Mouse (Mus musculus) hindbrain, embryonic 12.5 days (tissue): ENCODE measurements around the gene Arid5b. TPM values are rescaled to one million over a fixed set of nuclear protein-coding genes. Genes with fewer than 3 reads are reported as not detected.

Experiments used
- ATAC-seq: fragments of 200-750 bp; cut with Nextera tagmentation; 2 replicates; pipeline ENCODE4 v1.8.0; 2017; ENCODE audit warnings: moderate TSS enrichment; ENCODE audit not compliant: low FRiP score
- H3K27ac ChIP-seq: fragments of 300-500 bp; sonication (generic); 2 replicates; pipeline ENCODE4 v1.5.1; 2016; ENCODE audit warnings: mild to moderate bottlenecking
- H3K27me3 ChIP-seq: fragments of 300-500 bp; sonication (generic); 2 replicates; pipeline ENCODE4 v1.6.1; 2016; ENCODE audit warnings: mild to moderate bottlenecking
- H3K36me3 ChIP-seq: fragments of 300-500 bp; sonication (generic); 2 replicates; pipeline ENCODE4 v1.6.1; 2016; ENCODE audit warnings: mild to moderate bottlenecking
- H3K4me1 ChIP-seq: fragments of 300-500 bp; sonication (generic); 2 replicates; pipeline ENCODE4 v1.6.1; 2016
- H3K4me2 ChIP-seq: fragments of 300-500 bp; sonication (generic); replicated peaks from 2 replicates; pipeline ENCODE4 v1.6.1; 2016; ENCODE audit warnings: mild to moderate bottlenecking
- H3K4me3 ChIP-seq: fragments of 300-500 bp; sonication (generic); 2 replicates; pipeline ENCODE4 v1.5.1; 2016; ENCODE audit warnings: mild to moderate bottlenecking
- H3K9ac ChIP-seq: fragments of 300-500 bp; sonication (generic); 2 replicates; pipeline ENCODE4 v1.6.1; 2016; ENCODE audit warnings: mild to moderate bottlenecking, moderate library complexity
- H3K9me3 ChIP-seq: fragments of 300-500 bp; sonication (generic); replicated peaks from 2 replicates; pipeline ENCODE4 v1.6.1; 2016; ENCODE audit warnings: mild to moderate bottlenecking
- WGBS: fragments of 180-500 bp; shearing (Covaris S2); methylation state at CpG from one replicate; pipeline ENCODE4 v1.1.7; 2016; 5-methylcytosine and 5-hydroxymethylcytosine counted together
- polyA plus RNA-seq: library from polyadenylated mRNA; unstranded; fragments of >200 nt; fragmentation: Nextera tagmentation; extraction: Ambion mirVana; gene quantifications from 2 replicates; pipeline ENCODE4 v1.2.1, GENCODE M21; 2016

The Arid5b gene
- polyA plus RNA-seq, 1 experiment from 2014 or later: 28.2 TPM

DNA sequence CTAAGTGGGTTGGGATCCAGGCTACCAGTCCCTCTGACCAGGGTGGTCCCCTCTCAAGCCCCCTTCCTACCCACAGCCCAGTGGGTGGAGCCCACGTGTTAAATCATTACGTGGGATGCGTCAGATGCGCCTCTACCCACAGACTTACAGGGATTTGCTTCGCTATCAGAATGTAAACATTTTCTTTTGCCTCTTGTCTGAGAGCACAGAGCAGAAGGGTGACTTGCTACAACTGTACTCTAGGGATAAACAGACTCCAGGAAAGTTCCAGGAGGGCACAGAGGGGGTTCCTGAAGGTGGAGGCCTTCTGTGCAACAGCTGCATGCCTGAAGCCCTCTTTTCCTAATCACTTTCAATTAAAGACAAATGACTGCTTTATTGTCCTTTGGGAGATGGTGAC is 98.8 kb downstream of the Arid5b start:
- H3K4me1 ChIP-seq: 0 out of 2 replicates have a peak, but pooled peaks cover 2% of the 10 kb centered on the region
- no peak overlapping the region for H3K27ac ChIP-seq
- no peak overlapping the region for H3K4me2 ChIP-seq
- WGBS: 65% methylated on average over 5 of the region's 5 CpGs
- no peak for ATAC-seq
- no peaks in the 10 kb centered on the region for H3K27me3 ChIP-seq
- no peak overlapping the region for H3K9ac ChIP-seq
- no peaks in the 10 kb centered on the region for H3K9me3 ChIP-seq
- H3K36me3 ChIP-seq: no peaks in the 10 kb centered on the region
- H3K4me3 ChIP-seq: no peak overlapping the region

DNA sequence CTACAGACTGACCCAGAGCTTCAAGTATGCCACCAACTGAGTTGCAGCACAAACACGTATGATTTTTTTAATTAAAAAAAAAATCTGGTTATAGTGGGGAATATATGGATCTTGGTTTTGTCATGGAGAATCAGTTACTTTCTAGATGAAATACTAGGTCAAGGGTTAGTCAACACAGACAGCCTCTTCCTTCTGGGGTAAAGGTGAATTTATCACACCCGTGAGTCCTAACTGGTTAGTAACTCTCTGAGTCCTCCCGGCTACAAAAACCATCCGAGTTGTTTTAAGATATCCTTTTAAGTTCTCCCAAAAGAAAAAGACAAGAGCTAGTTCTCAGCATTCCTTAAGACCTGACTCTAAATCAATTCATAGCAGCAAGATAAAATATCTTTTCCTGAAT is 99.2 kb downstream of the Arid5b start:
- no peak overlapping the region for H3K4me3 ChIP-seq
- no peak overlapping the region for H3K27ac ChIP-seq
- H3K27me3 ChIP-seq: no peaks in the 10 kb centered on the region
- 0 out of 2 replicates have a peak, but pooled peaks cover 2% of the 10 kb centered on the region for H3K4me1 ChIP-seq
- no peaks in the 10 kb centered on the region for H3K36me3 ChIP-seq
- no peaks in the 10 kb centered on the region for H3K9me3 ChIP-seq
- no peak for ATAC-seq
- no peak overlapping the region for H3K9ac ChIP-seq
- 82% methylated on average over 4 of the region's 4 CpGs for WGBS
- H3K4me2 ChIP-seq: no peak overlapping the region

DNA sequence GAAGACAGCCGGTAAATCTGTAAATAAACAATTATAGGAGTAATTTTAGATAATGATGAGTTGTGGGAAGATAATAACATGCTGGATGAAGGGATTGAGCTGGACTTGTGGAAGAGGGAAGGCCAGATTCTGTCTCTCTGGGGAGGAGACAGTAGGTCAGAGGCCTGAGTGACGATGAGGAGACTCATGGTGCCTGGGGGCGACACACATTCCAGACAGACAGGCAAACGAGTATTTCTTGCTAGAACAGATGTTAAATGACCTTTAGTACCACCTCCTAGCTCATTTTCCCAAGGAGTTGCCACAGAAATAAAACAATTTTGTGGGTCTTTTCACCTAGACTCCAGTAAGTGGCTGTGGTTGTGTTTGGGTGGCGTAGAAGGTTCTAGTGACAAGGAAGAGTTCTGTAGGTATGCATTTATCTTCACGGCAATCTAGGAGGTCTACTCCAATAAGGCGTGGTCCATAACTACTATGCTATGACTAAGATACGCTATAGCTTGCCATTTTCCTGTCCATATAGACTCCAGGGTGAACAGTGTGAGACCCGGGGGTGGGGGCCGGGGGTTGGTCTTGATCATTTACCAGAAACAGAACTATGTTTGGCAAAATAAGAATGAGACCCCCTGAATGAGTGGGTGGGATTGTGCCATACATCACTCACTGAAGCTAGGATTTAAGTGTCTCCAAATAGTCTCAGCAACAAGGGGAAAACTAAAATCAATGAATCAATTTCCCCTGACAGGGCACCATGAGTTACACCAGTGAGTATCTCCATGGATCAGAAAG is 100.6 kb downstream of the Arid5b start:
- Histone ChIP-seq H3K36me3 (no peaks in the 10 kb centered on the region), H3K4me2 (no peak overlapping the region), H3K4me3 (no peak overlapping the region), H3K27ac (no peak overlapping the region), H3K27me3 (no peaks in the 10 kb centered on the region), H3K9ac (no peak overlapping the region), H3K4me1 (0 out of 2 replicates have a peak, but pooled peaks cover 2% of the 10 kb centered on the region), H3K9me3 (no peaks in the 10 kb centered on the region)
- no peak for ATAC-seq
- 84% methylated on average over 10 of the region's 10 CpGs for WGBS

DNA sequence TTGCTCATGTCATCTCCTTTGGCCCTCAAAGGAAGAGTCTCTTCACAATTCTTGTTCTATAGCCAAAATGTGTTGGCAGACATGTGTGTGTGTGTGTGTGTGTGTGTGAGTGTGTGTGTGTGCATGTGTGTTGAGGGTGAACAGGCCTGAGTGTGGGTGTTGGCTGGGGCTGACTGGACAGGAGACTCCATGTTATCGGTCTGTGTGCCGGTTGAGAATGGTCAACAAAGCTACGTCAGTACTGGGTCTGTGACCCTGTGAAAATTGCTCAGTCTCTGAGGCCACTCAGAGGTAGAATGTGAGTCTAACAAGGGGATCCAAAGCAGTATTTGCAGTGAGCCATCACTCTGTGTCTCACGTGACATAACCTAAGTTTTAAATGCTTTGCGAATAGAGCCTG is 102.7 kb downstream of the Arid5b start:
- 90% methylated on average over 5 of the region's 5 CpGs for WGBS
- H3K9ac ChIP-seq: no peak overlapping the region
- H3K27ac ChIP-seq: no peak overlapping the region
- no peaks in the 10 kb centered on the region for H3K27me3 ChIP-seq
- no peak overlapping the region for H3K4me2 ChIP-seq
- H3K9me3 ChIP-seq: no peaks in the 10 kb centered on the region
- no peaks in the 10 kb centered on the region for H3K36me3 ChIP-seq
- 0 out of 2 replicates have a peak, but pooled peaks cover 2% of the 10 kb centered on the region for H3K4me1 ChIP-seq
- ATAC-seq: no peak
- H3K4me3 ChIP-seq: no peak overlapping the region

DNA sequence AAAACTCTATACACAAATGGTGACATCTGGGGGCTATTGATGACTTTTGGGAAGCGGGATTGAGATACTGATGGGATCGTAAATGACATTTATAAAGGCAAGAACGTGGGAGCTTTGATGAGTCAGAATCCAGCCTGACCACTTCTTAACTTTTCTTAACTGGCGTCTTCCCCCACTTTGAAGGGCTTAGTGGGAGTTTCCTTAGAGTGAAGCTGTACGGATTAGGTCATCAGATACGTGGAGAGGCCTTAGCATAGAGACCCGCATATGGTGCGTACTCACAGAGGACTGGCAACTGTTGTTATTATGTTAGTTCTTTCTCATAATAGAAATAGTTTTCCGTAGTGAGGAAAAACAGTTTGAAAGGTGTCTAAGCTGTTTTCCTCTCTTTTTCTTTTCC is 104.9 kb downstream of the Arid5b start:
- H3K36me3 ChIP-seq: no peaks in the 10 kb centered on the region
- WGBS: 93% methylated on average over 9 of the region's 9 CpGs
- H3K4me3 ChIP-seq: no peak overlapping the region
- H3K27me3 ChIP-seq: no peaks in the 10 kb centered on the region
- H3K4me2 ChIP-seq: no peak overlapping the region
- 0 out of 2 replicates have a peak, but pooled peaks cover 7% of the 10 kb centered on the region for H3K4me1 ChIP-seq
- no peaks in the 10 kb centered on the region for H3K9me3 ChIP-seq
- ATAC-seq: no peak
- no peak overlapping the region for H3K27ac ChIP-seq
- no peak overlapping the region for H3K9ac ChIP-seq

DNA sequence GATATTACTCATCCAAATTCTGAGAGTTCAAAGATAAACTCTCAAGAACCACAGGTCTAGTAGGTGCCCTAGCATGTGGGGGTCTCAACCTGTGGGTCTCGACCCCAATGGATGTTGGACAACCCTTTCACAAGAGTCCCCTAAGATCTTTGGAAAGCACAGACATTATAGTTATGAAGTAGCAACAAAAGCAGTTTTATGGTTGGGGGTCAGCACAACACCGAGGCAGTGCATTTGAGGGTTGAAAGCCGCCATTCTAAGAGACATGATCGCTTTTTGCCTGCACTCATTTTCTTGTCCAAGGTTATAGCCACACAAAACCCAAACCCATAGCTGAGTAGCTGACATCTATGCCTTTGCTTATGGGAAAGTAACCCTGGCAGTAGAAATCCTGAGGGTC is 105.6 kb downstream of the Arid5b start:
- Histone ChIP-seq H3K27me3 (no peaks in the 10 kb centered on the region), H3K36me3 (no peaks in the 10 kb centered on the region)
- WGBS: 94% methylated on average over 4 of the region's 4 CpGs

DNA sequence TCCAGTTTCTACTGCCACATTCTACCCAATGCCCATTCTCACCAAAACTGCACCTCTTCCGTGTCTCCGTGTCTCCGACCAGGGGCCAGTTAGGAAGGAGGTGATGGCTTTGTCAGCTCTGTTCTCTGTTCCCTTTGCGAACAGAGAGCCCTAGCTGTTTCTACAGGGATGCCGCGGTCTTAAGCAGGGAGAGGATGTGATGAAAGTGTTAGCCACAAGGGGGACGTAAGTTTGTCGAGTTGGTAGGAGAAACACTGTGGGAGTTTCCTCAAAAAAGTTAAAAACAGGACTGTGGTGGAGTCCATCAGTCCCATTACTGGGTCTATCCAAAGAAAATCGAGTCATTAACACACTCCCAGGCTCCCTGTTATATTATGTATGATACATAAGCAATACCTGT is 106.6 kb downstream of the Arid5b start:
- no peak for ATAC-seq
- H3K9me3 ChIP-seq: no peaks in the 10 kb centered on the region
- no peak overlapping the region for H3K27ac ChIP-seq
- 47% methylated on average over 9 of the region's 9 CpGs for WGBS
- H3K4me2 ChIP-seq: no peak overlapping the region
- no peak overlapping the region for H3K9ac ChIP-seq
- peaks cover 10% of the 10 kb centered on the region for H3K4me1 ChIP-seq
- no peaks in the 10 kb centered on the region for H3K36me3 ChIP-seq
- no peaks in the 10 kb centered on the region for H3K27me3 ChIP-seq
- no peak overlapping the region for H3K4me3 ChIP-seq

More for the DNA sequence above, 105.6 kb downstream of the Arid5b start:
- no peak overlapping the region for H3K9ac ChIP-seq
- 0 out of 2 replicates have a peak, but pooled peaks cover 7% of the 10 kb centered on the region for H3K4me1 ChIP-seq
- no peak overlapping the region for H3K27ac ChIP-seq
- ATAC-seq: no peak
- H3K4me3 ChIP-seq: no peak overlapping the region
- no peak overlapping the region for H3K4me2 ChIP-seq
- H3K9me3 ChIP-seq: no peaks in the 10 kb centered on the region

DNA sequence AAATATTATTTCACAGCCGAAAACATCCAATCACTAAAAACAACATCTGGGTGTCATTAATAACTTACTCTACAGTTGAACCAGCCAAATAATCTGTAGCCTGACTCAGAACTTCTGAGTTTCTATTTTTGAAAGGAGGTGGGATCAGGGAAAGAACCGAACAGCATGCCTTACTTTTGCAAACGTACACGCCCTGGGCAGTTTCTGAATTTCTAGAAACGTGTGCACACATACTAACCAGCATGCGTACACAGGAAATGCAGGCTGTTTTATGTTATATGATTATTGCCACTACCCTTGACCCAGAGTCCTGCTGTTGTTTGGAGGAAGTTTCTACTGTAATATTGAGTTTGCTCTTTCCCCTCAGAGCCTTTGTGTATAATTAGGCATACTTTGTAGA is 109.9 kb downstream of the Arid5b start:
- Histone ChIP-seq H3K36me3 (no peaks in the 10 kb centered on the region), H3K4me1 (peaks cover 15% of the 10 kb centered on the region), H3K27me3 (no peaks in the 10 kb centered on the region), H3K4me2 (no peak overlapping the region), H3K9me3 (no peaks in the 10 kb centered on the region), H3K27ac (no peak overlapping the region), H3K9ac (no peak overlapping the region), H3K4me3 (no peak overlapping the region)
- 85% methylated on average over 6 of the region's 6 CpGs for WGBS
- ATAC-seq: no peak

DNA sequence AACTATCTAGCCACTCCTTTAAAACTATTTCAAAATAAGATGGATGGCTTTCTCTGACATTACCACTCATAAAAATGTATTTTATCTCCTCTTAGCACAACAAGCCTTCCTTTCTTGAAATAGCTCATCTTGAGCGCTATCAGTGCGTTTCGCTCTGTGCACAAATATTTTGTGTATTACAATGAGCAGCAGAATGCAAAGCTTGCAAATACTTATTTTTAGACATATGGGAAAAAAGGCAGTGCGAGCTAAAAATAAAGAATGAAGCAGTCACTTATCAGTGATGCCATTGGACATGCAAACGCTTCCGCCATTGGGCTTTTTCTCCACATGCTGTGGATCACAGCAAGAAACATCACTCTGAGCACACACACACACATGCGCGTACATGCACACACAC is 110.4 kb downstream of the Arid5b start:
- H3K36me3 ChIP-seq: no peaks in the 10 kb centered on the region
- H3K27ac ChIP-seq: no peak overlapping the region
- no peaks in the 10 kb centered on the region for H3K27me3 ChIP-seq
- ATAC-seq: no peak
- no peak overlapping the region for H3K9ac ChIP-seq
- H3K4me1 ChIP-seq: peaks cover 15% of the 10 kb centered on the region
- no peak overlapping the region for H3K4me3 ChIP-seq
- H3K9me3 ChIP-seq: no peaks in the 10 kb centered on the region
- WGBS: 96% methylated on average over 8 of the region's 8 CpGs
- no peak overlapping the region for H3K4me2 ChIP-seq

DNA sequence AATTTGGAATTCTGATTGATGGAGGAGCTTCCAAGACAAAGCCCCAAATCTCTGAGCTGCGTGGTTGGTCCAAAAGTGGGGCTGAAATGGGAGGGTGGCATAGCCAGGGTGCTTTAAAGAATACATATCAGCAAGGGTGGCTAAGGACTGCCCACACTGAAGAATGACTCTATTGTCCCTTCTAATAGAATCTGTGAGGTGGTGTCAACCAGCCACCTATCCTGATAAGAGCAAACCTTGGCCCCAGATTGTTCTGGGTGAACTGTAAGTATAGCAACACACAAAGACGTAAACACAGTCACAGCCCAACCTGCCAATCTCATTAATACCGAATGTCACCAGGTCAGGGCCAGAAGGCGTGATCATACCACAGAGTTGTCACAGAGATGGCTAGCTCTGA is 111.4 kb downstream of the Arid5b start:
- 59% methylated on average over 4 of the region's 4 CpGs for WGBS

DNA sequence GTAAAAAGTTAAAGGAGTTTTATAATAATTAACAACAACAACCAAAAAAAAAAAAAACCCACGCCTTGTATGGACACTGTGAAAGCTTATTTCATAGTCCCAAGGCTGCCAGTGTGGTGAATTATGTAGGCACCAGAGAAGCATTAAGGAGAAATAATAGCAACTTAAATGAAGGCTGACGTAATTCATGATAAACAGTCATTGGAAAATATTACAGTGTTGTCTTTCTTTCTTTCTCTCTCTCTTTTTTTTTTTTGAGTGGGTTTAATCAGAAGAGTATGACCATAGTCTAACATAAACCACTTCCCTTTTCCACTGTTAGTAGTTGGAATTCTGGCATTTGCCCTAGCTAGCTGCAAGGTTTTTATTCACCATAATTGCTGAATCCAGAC is 111.8 kb downstream of the Arid5b start:
- Histone ChIP-seq H3K4me3 (no peak overlapping the region), H3K9me3 (no peaks in the 10 kb centered on the region), H3K4me1 (peaks cover 15% of the 10 kb centered on the region), H3K27ac (peak overlapping the region; percentile 40; the same call in 1 of the 2 replicates), H3K4me2 (no peak overlapping the region), H3K9ac (no peak overlapping the region), H3K27me3 (no peaks in the 10 kb centered on the region), H3K36me3 (no peaks in the 10 kb centered on the region)
- ATAC-seq: no peak
- 74% methylated on average over 2 of the region's 2 CpGs for WGBS

More for the DNA sequence above, 111.4 kb downstream of the Arid5b start:
- no peak overlapping the region for H3K4me3 ChIP-seq
- H3K4me1 ChIP-seq: peaks cover 15% of the 10 kb centered on the region
- H3K9me3 ChIP-seq: no peaks in the 10 kb centered on the region
- H3K27ac ChIP-seq: peak overlapping the region; percentile 40; the same call in 1 of the 2 replicates
- H3K4me2 ChIP-seq: no peak overlapping the region
- no peak overlapping the region for H3K9ac ChIP-seq
- no peaks in the 10 kb centered on the region for H3K36me3 ChIP-seq
- no peak for ATAC-seq
- H3K27me3 ChIP-seq: no peaks in the 10 kb centered on the region

DNA sequence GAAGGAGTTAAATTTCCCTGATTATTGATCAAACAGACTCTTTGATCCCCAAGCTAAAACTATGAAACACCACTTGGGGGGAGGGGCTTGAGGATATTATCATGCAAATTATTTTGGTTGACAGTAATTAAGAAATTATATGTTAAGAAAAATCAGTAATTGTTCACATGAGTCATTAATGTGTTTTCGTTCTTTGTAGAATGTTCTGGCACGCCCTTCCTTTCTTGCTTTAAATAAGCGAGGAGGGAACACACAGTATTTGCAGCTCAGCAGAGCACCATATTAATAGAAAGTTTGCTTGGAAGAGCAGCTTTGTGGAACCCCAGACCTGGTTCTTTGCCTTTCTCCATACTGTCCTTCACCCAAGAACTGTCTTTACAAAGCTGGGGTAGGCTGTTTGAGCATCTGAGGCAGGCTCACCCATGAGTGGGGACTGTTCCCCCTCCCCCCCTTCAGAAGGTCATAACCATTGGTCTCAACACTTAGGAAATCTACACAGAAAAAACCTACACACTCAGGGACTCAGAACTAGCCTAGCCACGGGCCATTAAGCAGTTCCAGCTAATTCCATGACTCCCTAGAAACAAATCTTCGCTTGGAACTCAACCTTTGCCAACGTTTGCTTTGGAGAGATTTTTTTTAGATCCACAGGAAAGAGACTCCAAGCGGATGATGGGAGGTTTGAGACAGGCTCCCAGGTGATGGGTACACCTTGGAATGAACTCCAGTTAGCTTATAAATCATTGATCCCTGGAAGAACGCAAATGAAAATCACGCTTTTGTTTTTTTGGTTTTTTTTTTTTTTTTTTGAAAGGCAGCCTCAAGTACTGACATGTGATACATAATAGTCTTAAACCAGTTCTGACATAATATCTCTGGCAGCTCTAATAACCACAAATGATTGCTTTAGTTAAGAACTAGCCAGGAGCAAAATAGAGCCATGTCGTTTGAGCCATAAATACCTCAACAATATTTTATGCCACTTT is 112.5 kb downstream of the Arid5b start:
- peak overlapping the region; percentile 36; the same call in 1 of the 2 replicates for H3K27ac ChIP-seq
- no peak overlapping the region for H3K4me2 ChIP-seq
- H3K4me1 ChIP-seq: peaks cover 15% of the 10 kb centered on the region
- WGBS: 61% methylated on average over 10 of the region's 10 CpGs
- no peaks in the 10 kb centered on the region for H3K36me3 ChIP-seq
- no peak for ATAC-seq
- H3K9me3 ChIP-seq: no peaks in the 10 kb centered on the region
- H3K4me3 ChIP-seq: no peak overlapping the region
- no peaks in the 10 kb centered on the region for H3K27me3 ChIP-seq
- H3K9ac ChIP-seq: no peak overlapping the region
